Comparison of ENCODE assay signal across 10 mouse cellular contexts in genomic region chr7:127194011-127194632, GRCm38 (mm10). TPM values are rescaled to one million over a fixed set of nuclear protein-coding genes. Genes with fewer than 3 reads are reported as not detected.
A peak's percentile ranks its signal among the peaks of the same experiment; 100 is the strongest.
DNase-seq lines count a peak whose midpoint lies in the region; ATAC-seq lines count a peak whose summit lies in the region.
"Had no signal": no experiment of that assay in that cellular context is flagged by ENCODE, and none has a peak within 500 bp of the region (broad histone marks: within the 10 kb centered on the region; RNA-seq: fewer than 3 reads in every experiment).

No protein-coding gene starts in this region.

- no peaks in the 10 kb centered on the region for H3K9me3 ChIP-seq in hindbrain, embryonic 10.5 days
- H3K9me3 ChIP-seq in hindbrain, embryonic 11.5 days (ENCODE audit: control insufficient read depth, low read length): no peaks in the 10 kb centered on the region
- no peaks in the 10 kb centered on the region for H3K9me3 ChIP-seq in embryonic facial prominence, embryonic 11.5 days (replicated peaks; ENCODE audit: control insufficient read depth, low read length)
- no peaks in the 10 kb centered on the region for H3K9me3 ChIP-seq in hindbrain, embryonic 14.5 days (ENCODE audit: control insufficient read depth, low read length)
- H3K9me3 ChIP-seq in midbrain, embryonic 12.5 days: no peaks in the 10 kb centered on the region

- DNase-seq in hindbrain, embryonic 10.5 days (ENCODE audit: low spot score): no peak
- DNase-seq in hindbrain, embryonic 11.5 days (ENCODE audit: low spot score): no peak
- no peak for DNase-seq in embryonic facial prominence, embryonic 11.5 days (ENCODE audit: low spot score)
- no peak for DNase-seq in hindbrain, embryonic 14.5 days (ENCODE audit: low spot score)
- no peak for DNase-seq in T-cell, adult 2 months (ENCODE audit: low spot score)
- no peak for DNase-seq in thymus, postnatal 10 days (ENCODE audit: low spot score in 2 of 2)
- DNase-seq: left cerebral cortex, postnatal 4 days had no signal

- H3K27ac ChIP-seq in hindbrain, embryonic 10.5 days: no peak overlapping the region
- no peak overlapping the region for H3K27ac ChIP-seq in hindbrain, embryonic 11.5 days (ENCODE audit: low read depth, low read length)
- no peak overlapping the region for H3K27ac ChIP-seq in embryonic facial prominence, embryonic 11.5 days (replicated peaks; ENCODE audit: low read depth, low read length)
- H3K27ac ChIP-seq in hindbrain, embryonic 14.5 days: no peak overlapping the region
- H3K27ac ChIP-seq in midbrain, embryonic 12.5 days (replicated peaks): no peak overlapping the region

- no peak overlapping the region for H3K4me2 ChIP-seq in hindbrain, embryonic 11.5 days (replicated peaks; ENCODE audit: low read depth, low read length)
- no peak overlapping the region; the same call in 1 of the 2 replicates for H3K4me2 ChIP-seq in embryonic facial prominence, embryonic 11.5 days (ENCODE audit: low read depth, low read length)
- no peak overlapping the region for H3K4me2 ChIP-seq in hindbrain, embryonic 14.5 days (replicated peaks)
- H3K4me2 ChIP-seq in midbrain, embryonic 12.5 days (replicated peaks): peak overlapping the region; percentile 86

- H3K36me3 ChIP-seq in hindbrain, embryonic 10.5 days: peaks cover 72% of the 10 kb centered on the region
- peaks cover 15% of the 10 kb centered on the region; the same call in 1 of the 2 replicates for H3K36me3 ChIP-seq in hindbrain, embryonic 11.5 days (ENCODE audit: control insufficient read depth, insufficient read depth, low read length)
- H3K36me3 ChIP-seq in embryonic facial prominence, embryonic 11.5 days (replicated peaks; ENCODE audit: control insufficient read depth, insufficient read depth, low read depth, low read length): peaks cover 11% of the 10 kb centered on the region
- peaks cover 64% of the 10 kb centered on the region for H3K36me3 ChIP-seq in hindbrain, embryonic 14.5 days (replicated peaks; ENCODE audit: control insufficient read depth, insufficient read depth)
- peaks cover 66% of the 10 kb centered on the region for H3K36me3 ChIP-seq in midbrain, embryonic 12.5 days

- H3K9ac ChIP-seq in hindbrain, embryonic 11.5 days (ENCODE audit: low read depth, low read length): no peak overlapping the region
- no peak overlapping the region for H3K9ac ChIP-seq in embryonic facial prominence, embryonic 11.5 days (replicated peaks; ENCODE audit: low read length)
- H3K9ac ChIP-seq in hindbrain, embryonic 14.5 days: 0 out of 2 replicates have a peak overlapping the region, but pooled peaks have one; percentile 74
- H3K9ac ChIP-seq in midbrain, embryonic 12.5 days (replicated peaks): peak overlapping the region; percentile 84

- no peak for ATAC-seq in hindbrain, embryonic 11.5 days (ENCODE audit: low FRiP score)
- ATAC-seq in embryonic facial prominence, embryonic 11.5 days (replicated peaks; ENCODE audit: insufficient number of reproducible peaks, low FRiP score, low TSS enrichment, low read depth): no peak
- ATAC-seq in hindbrain, embryonic 14.5 days (ENCODE audit: low FRiP score): no peak
- ATAC-seq in midbrain, embryonic 12.5 days (ENCODE audit: low FRiP score, low read depth): no peak
- ATAC-seq in erythroid progenitor cell, adult 5-6 weeks (replicated peaks; ENCODE audit: low FRiP score, poor library complexity, severe bottlenecking): no peak
- ATAC-seq: Patski had no signal

- WGBS in hindbrain, embryonic 10.5 days: 97% methylated on average over 17 of the region's 17 CpGs
- WGBS in hindbrain, embryonic 11.5 days: 94% methylated on average over 17 of the region's 17 CpGs
- 94% methylated on average over 17 of the region's 17 CpGs for WGBS in embryonic facial prominence, embryonic 11.5 days
- 94% methylated on average over 17 of the region's 17 CpGs for WGBS in hindbrain, embryonic 14.5 days
- WGBS in midbrain, embryonic 12.5 days: 94% methylated on average over 17 of the region's 17 CpGs

- H3K27me3 ChIP-seq in hindbrain, embryonic 10.5 days (ENCODE audit: insufficient read depth, poor library complexity, severe bottlenecking): no peaks in the 10 kb centered on the region
- H3K27me3 ChIP-seq in hindbrain, embryonic 11.5 days (ENCODE audit: control insufficient read depth, insufficient read depth, low read length): no peaks in the 10 kb centered on the region
- no peaks in the 10 kb centered on the region for H3K27me3 ChIP-seq in embryonic facial prominence, embryonic 11.5 days (ENCODE audit: control insufficient read depth, insufficient read depth, low read length)
- no peaks in the 10 kb centered on the region for H3K27me3 ChIP-seq in hindbrain, embryonic 14.5 days (ENCODE audit: control insufficient read depth, insufficient read depth, low read length)
- no peaks in the 10 kb centered on the region for H3K27me3 ChIP-seq in midbrain, embryonic 12.5 days
- H3K27me3 ChIP-seq: Patski had no signal

- H3K4me3 ChIP-seq in hindbrain, embryonic 10.5 days: peak overlapping the region; percentile 77
- H3K4me3 ChIP-seq in hindbrain, embryonic 11.5 days (ENCODE audit: low read depth, low read length): no peak overlapping the region
- H3K4me3 ChIP-seq in embryonic facial prominence, embryonic 11.5 days (ENCODE audit: low read depth, low read length): 0 out of 2 replicates have a peak overlapping the region, but pooled peaks have one; percentile 69
- 0 out of 2 replicates have a peak overlapping the region, but pooled peaks have one; percentile 67 for H3K4me3 ChIP-seq in hindbrain, embryonic 14.5 days (replicated peaks; ENCODE audit: low read length)
- H3K4me3 ChIP-seq in midbrain, embryonic 12.5 days: peak overlapping the region; percentile 86; the same call in 1 of the 2 replicates

- H3K4me1 ChIP-seq in hindbrain, embryonic 10.5 days (replicated peaks): peaks cover 26% of the 10 kb centered on the region
- peaks cover 5% of the 10 kb centered on the region; the same call in 1 of the 2 replicates for H3K4me1 ChIP-seq in hindbrain, embryonic 11.5 days (replicated peaks; ENCODE audit: control insufficient read depth, insufficient read depth, low read length)
- no peaks in the 10 kb centered on the region; the same call in 1 of the 2 replicates for H3K4me1 ChIP-seq in embryonic facial prominence, embryonic 11.5 days (ENCODE audit: control insufficient read depth, insufficient read depth, low read length)
- peaks cover 17% of the 10 kb centered on the region for H3K4me1 ChIP-seq in hindbrain, embryonic 14.5 days (replicated peaks; ENCODE audit: control insufficient read depth, insufficient read depth, low read length)
- peaks cover 28% of the 10 kb centered on the region for H3K4me1 ChIP-seq in midbrain, embryonic 12.5 days

RNA-seq across cellular contexts. Expression of gene Cd2bp2, which starts 1.7 kb away (rescaled TPM):
- polyA plus RNA-seq in hindbrain, embryonic 10.5 days (2016; fragmentation: Nextera tagmentation; extraction: Ambion mirVana): 94.4 and 96.0 TPM in 2 replicates
- 64.7 and 76.2 TPM in 2 replicates for polyA plus RNA-seq in hindbrain, embryonic 11.5 days (2014; fragmentation: Nextera tagmentation; extraction: Ambion mirVana)
- polyA plus RNA-seq in embryonic facial prominence, embryonic 11.5 days (2014; fragmentation: Nextera tagmentation; extraction: Ambion mirVana): 71.8 and 74.0 TPM in 2 replicates
- polyA plus RNA-seq in hindbrain, embryonic 14.5 days (2014; fragmentation: Nextera tagmentation; extraction: Ambion mirVana): 63.7 and 64.9 TPM in 2 replicates
- polyA plus RNA-seq in midbrain, embryonic 12.5 days (2016; fragmentation: Nextera tagmentation; extraction: Ambion mirVana): 98.9 and 103 TPM in 2 replicates
- total RNA-seq in erythroid progenitor cell, adult 5-6 weeks (2015; ENCODE audit: low replicate concordance): 18.7 and 25.2 TPM in 2 replicates
- total RNA-seq in erythroid progenitor cell, adult 5-6 weeks (2017; ENCODE audit: low replicate concordance): 43.6 and 63.3 TPM in 2 replicates

RNA-seq across cellular contexts. Expression of gene Tbc1d10b, which starts 14.1 kb away (rescaled TPM):
- 25.6 and 28.2 TPM in 2 replicates for polyA plus RNA-seq in hindbrain, embryonic 10.5 days (2016; fragmentation: Nextera tagmentation; extraction: Ambion mirVana)
- polyA plus RNA-seq in hindbrain, embryonic 11.5 days (2014; fragmentation: Nextera tagmentation; extraction: Ambion mirVana): 18.7 and 19.1 TPM in 2 replicates
- 15.8 and 19.2 TPM in 2 replicates for polyA plus RNA-seq in embryonic facial prominence, embryonic 11.5 days (2014; fragmentation: Nextera tagmentation; extraction: Ambion mirVana)
- 24.6 and 33.0 TPM in 2 replicates for polyA plus RNA-seq in hindbrain, embryonic 14.5 days (2014; fragmentation: Nextera tagmentation; extraction: Ambion mirVana)
- polyA plus RNA-seq in midbrain, embryonic 12.5 days (2016; fragmentation: Nextera tagmentation; extraction: Ambion mirVana): 42.9 and 44.4 TPM in 2 replicates
- 25.6 and 36.4 TPM in 2 replicates for total RNA-seq in erythroid progenitor cell, adult 5-6 weeks (2015; ENCODE audit: low replicate concordance)
- 85.3 and 173 TPM in 2 replicates for total RNA-seq in erythroid progenitor cell, adult 5-6 weeks (2017; ENCODE audit: low replicate concordance)

RNA-seq across cellular contexts. Expression of gene Mylpf, which starts 14.6 kb away (rescaled TPM):
- polyA plus RNA-seq in hindbrain, embryonic 10.5 days (2016; fragmentation: Nextera tagmentation; extraction: Ambion mirVana): 13.0 and 17.7 TPM in 2 replicates
- 24.1 and 26.5 TPM in 2 replicates for polyA plus RNA-seq in hindbrain, embryonic 11.5 days (2014; fragmentation: Nextera tagmentation; extraction: Ambion mirVana)
- 19.8 and 22.8 TPM in 2 replicates for polyA plus RNA-seq in embryonic facial prominence, embryonic 11.5 days (2014; fragmentation: Nextera tagmentation; extraction: Ambion mirVana)
- polyA plus RNA-seq in hindbrain, embryonic 14.5 days (2014; fragmentation: Nextera tagmentation; extraction: Ambion mirVana): 2.2 and 2.8 TPM in 2 replicates
- polyA plus RNA-seq in midbrain, embryonic 12.5 days (2016; fragmentation: Nextera tagmentation; extraction: Ambion mirVana): 12.6 and 13.1 TPM in 2 replicates
- total RNA-seq in erythroid progenitor cell, adult 5-6 weeks (2015; ENCODE audit: low replicate concordance): 24.3 and 28.1 TPM in 2 replicates
- total RNA-seq in erythroid progenitor cell, adult 5-6 weeks (2017; ENCODE audit: low replicate concordance): 25.7 and 48.9 TPM in 2 replicates

RNA-seq across cellular contexts. Expression of gene Zfp553, which starts 38.7 kb away (rescaled TPM):
- polyA plus RNA-seq in hindbrain, embryonic 10.5 days (2016; fragmentation: Nextera tagmentation; extraction: Ambion mirVana): 78.7 and 81.0 TPM in 2 replicates
- 26.5 and 29.7 TPM in 2 replicates for polyA plus RNA-seq in hindbrain, embryonic 11.5 days (2014; fragmentation: Nextera tagmentation; extraction: Ambion mirVana)
- polyA plus RNA-seq in embryonic facial prominence, embryonic 11.5 days (2014; fragmentation: Nextera tagmentation; extraction: Ambion mirVana): 20.9 and 22.5 TPM in 2 replicates
- 25.0 TPM in 2 replicates for polyA plus RNA-seq in hindbrain, embryonic 14.5 days (2014; fragmentation: Nextera tagmentation; extraction: Ambion mirVana)
- polyA plus RNA-seq in midbrain, embryonic 12.5 days (2016; fragmentation: Nextera tagmentation; extraction: Ambion mirVana): 79.4 and 82.0 TPM in 2 replicates
- 2.5 and 2.9 TPM in 2 replicates for total RNA-seq in erythroid progenitor cell, adult 5-6 weeks (2015; ENCODE audit: low replicate concordance)
- total RNA-seq in erythroid progenitor cell, adult 5-6 weeks (2017; ENCODE audit: low replicate concordance): 0.77 and 10.0 TPM in 2 replicates

RNA-seq across cellular contexts. Expression of gene Sept1, which starts 38.8 kb away (rescaled TPM):
- polyA plus RNA-seq in hindbrain, embryonic 10.5 days (2016; fragmentation: Nextera tagmentation; extraction: Ambion mirVana): 32.4 and 33.8 TPM in 2 replicates
- 23.7 and 30.0 TPM in 2 replicates for polyA plus RNA-seq in hindbrain, embryonic 11.5 days (2014; fragmentation: Nextera tagmentation; extraction: Ambion mirVana)
- polyA plus RNA-seq in embryonic facial prominence, embryonic 11.5 days (2014; fragmentation: Nextera tagmentation; extraction: Ambion mirVana): 21.0 and 24.6 TPM in 2 replicates
- polyA plus RNA-seq in hindbrain, embryonic 14.5 days (2014; fragmentation: Nextera tagmentation; extraction: Ambion mirVana): 8.3 and 9.2 TPM in 2 replicates
- polyA plus RNA-seq in midbrain, embryonic 12.5 days (2016; fragmentation: Nextera tagmentation; extraction: Ambion mirVana): 38.6 and 41.1 TPM in 2 replicates
- 36.0 and 65.2 TPM in 2 replicates for total RNA-seq in erythroid progenitor cell, adult 5-6 weeks (2015; ENCODE audit: low replicate concordance)
- total RNA-seq in erythroid progenitor cell, adult 5-6 weeks (2017; ENCODE audit: low replicate concordance): 24.0 and 44.4 TPM in 2 replicates

Comparison
In these comparisons a context has a peak if more than half of its experiments do, and no peak if none do; other contexts are left out.
1. H3K9ac ChIP-seq: peak in hindbrain, embryonic 14.5 days (single experiment) and midbrain, embryonic 12.5 days (single experiment); none in hindbrain, embryonic 11.5 days (single experiment) and embryonic facial prominence, embryonic 11.5 days (single experiment).